Mouse (Mus musculus) activated CD4-positive, CD25-positive, alpha-beta regulatory T cell, adult 4 months (primary cell): ENCODE results near the gene Gpr55. TPM values are rescaled to one million over a fixed set of nuclear protein-coding genes. Genes with fewer than 3 reads are reported as not detected.
"Not testable (repeated sequence)": the region's sequence is repeated elsewhere in the genome, so short reads cannot be mapped to it uniquely, and the experiment has no call there.

Experiments
- ATAC-seq: one replicate; pipeline ENCODE4 v1.8.0; 2017
- polyA plus RNA-seq, 2 experiments: library from polyadenylated mRNA; unstranded; fragments of 100-300 nt; shearing (Covaris generic); gene quantifications; one replicate each; pipeline ENCODE4 v1.2.1; 2017

Gene Gpr55
- 1 to 10 TPM; 1.9 to 6.8 TPM for polyA plus RNA-seq

DNA sequence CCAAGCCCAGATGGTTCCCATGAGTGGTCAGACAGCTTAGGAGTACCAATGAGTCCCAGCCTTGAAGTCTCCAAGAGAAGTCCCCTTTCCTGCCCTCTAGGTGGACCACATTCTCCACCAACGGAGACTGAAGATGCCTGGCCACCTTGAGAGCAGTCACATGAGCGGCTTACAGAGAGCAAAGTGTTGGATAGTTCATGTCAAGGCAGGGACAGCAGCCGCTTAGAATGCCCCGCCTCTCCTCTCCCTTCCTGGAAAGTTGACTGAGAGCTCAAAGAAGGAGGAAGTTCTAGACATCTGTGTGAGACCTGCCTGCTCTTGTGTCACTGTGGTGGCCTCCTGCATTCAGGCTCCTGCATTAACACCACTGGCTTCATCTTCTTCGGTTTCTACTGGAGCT is at the start of gene Gpr55:
Gpr55 (minus strand) TSS at position 135 of the 400 bp plus-strand sequence.
- ATAC-seq: no peak

DNA sequence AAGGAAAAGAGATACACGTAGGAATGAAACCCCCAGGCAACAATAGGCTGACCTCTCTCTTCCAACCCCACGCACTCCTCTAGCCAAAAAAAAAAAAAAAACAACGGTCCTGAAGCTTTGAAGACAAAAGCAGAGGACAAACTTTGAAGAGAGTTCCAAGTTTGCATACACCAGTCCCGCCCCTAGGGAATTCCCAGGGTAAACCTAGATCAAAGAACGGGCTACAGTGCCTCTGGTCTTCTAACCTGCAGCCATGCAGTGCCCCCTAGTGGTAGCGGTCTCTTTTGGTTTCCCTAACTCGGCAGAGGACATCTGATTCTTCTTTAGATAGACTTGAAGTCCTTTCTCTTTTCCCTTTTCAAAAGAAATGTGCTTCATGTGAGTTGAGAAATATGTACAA is 47.0 kb upstream of the Gpr55 start:
- ATAC-seq: peak; percentile 81

DNA sequence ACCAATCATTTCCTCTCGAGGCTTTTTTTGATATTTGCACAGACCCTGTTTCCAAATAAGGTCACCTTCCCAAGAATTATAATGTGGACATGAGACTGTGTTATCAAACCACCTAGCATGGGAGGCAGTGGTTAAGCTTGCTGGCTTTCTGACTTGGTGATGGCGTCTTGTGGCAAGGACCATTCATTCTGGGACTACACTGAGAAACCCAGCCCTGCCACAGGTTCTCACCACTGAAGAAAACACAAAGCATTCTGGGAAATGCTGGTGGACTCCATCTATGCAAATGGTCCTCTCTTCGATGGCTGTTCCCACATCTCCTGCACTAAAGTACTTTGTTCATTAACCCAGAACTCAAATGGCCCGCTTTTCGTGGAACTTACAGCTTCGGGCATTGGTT is 45.2 kb upstream of the Gpr55 start:
- ATAC-seq: peak; percentile 25

DNA sequence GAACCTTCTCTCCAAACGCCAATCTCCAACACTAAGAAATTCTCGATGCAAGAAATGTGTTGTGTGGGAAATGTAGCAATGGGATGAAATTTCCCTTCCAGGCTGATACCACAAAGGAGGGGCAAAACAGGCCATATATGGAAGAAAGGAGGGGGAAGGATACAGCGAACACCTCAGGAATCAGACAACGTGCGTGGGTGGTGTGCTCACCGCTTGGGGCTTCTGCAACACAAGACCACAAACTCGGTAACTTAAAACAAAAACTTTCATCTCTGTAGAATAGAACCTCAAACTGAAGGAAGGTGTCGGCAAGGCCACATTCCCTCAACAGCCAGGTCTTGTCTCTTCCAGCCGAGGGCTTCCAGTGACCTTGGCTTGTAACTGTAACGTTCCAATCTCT is 44.7 kb upstream of the Gpr55 start:
- ATAC-seq: peak; percentile 51

DNA sequence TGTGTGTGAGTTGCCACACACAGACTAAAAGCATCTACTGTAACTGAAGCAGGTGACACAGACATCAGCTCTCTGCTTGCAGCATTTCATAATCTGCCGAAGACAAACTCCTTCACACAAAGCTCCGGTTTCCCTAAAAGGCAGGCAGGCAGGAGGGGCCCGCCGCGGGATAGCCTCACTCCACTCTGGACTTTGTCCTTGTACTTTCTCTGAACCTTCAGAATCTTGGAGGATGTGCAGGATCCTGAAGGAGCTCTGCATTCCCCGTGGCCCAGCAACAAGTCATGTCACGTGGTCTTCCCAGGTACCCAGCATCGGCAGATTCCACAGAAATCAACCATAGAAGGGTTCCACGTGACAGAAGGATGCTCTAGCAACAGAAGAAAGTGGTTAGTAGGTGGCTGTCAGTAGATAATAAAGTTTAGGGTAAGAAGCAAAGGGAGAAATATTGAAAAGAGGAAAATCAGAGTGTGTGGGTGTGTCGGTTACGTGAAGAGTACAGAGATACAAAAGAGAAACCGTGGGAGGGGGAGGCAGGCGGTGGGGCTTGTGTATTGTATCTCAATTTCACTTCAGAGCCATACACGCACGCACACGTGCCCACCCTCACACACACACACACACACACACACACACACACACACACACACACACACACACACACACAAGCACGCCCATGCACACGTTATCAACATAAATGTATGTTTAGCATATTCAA is 39.2 kb upstream of the Gpr55 start:
- ATAC-seq: peak; percentile 29

DNA sequence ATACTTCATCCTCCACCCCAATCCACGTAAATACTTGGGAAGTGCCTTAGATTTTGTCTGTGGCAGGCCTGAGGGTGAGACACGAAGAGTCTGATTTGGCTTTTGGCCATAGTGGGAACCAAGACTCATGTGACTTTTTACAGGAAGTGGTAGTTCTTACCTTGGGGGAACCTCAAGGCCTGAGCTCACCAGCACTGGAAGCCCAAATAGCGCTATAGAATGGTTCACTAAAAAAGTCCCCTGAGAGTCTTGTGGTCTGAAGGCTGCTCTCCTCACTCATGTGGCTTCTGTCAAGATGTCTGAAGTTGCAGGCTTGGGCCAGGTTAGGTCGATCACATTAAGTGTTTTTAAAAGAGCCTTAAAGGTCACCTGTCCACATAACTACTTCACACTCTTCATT is 37.2 kb upstream of the Gpr55 start:
- peak; percentile 93 for ATAC-seq

DNA sequence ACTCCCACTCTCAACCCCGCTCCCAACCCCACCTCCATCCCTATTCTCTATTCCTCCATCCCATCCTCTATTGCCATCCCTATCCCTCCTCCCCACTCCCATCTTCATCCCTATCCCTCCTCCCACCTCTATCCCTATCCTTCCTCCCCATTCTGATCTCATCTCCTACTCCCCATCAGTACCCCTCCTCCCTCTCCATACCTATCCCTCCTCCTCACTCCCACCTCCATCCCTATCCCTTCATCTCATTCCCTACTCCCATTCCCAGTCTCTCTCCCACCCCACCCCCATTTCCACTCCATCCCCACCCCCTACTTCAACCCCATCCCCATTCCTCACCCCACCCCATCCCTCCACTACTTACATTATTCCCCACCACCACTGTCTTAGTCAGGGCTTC is 36.4 kb upstream of the Gpr55 start:
- ATAC-seq: no peak

DNA sequence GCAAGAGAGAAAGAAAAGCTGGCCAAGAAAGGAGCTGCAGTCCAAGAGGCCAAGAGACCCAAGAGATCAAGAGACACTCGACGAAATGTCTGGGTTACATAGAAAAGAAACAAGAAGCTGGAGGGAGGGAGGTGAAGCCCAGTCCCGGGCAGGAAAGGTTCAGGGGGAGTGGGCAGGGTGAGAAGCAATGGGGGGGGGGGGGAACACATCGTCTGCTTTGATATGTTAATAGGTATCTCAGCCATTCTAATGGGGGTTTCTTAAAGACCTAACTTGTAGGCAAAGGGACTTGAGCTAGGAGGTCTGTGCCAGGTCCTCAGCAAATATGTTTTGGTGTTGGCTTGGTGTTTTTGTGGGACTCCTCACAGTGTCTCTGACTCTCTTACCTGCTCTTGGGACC is 32.7 kb upstream of the Gpr55 start:
- no peak for ATAC-seq

DNA sequence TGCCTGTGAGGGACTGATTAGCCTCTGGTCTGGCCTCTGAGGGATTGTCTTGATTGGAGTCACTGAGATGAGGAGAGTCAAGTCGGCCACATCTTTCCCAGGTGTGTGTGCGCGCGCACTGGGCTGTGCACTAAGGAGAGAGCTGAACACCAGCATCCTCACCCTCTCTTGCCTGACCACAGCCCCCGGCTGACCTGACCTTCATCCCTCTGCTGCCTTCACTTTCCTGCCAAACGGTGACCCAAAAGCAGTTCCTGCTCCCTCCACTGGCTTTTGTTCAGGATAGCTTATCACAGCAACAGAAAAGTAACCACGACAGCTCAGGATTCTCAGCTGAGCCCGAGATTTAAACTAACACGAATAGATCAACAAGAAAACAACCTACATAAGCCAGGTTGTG is 31.4 kb upstream of the Gpr55 start:
- ATAC-seq: no peak

DNA sequence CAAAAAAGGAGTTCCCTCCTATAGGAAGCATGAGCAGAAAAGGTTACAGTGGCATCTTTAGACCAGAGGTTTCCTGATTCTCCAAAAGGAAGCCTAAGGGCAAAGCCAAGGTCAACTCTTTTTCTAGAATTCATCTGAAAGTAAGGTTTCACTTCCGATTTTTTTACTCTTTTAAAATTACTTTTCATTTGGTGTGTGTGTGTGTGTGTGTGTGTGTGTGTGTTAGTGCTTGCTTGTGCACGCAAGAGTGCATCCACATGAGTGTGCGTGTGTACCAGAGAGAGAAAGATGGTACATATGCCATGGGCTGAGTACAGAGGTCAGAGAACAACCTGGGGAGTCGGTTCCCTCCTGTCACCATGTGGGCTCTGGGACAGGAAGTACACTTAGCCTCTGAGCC is 28.1 kb upstream of the Gpr55 start:
- not testable (repeated sequence) for ATAC-seq

DNA sequence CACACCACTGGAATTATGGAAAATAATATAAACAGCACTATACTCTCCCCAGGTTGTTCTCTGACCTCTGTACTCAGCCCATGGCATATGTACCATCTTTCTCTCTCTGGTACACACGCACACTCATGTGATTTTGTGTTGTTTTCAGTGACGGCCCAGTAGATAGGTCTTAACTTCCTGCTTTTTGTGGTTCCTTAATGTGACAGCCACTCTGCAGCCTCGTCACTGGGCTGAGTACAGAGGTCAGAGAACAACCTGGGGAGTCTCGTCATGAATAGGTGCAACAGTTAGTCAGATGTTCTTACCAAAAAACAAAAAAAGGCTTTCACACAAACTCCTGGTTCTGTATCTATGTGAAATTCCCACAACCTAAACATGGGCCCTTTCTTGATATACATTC is 27.5 kb upstream of the Gpr55 start:
- no peak for ATAC-seq

DNA sequence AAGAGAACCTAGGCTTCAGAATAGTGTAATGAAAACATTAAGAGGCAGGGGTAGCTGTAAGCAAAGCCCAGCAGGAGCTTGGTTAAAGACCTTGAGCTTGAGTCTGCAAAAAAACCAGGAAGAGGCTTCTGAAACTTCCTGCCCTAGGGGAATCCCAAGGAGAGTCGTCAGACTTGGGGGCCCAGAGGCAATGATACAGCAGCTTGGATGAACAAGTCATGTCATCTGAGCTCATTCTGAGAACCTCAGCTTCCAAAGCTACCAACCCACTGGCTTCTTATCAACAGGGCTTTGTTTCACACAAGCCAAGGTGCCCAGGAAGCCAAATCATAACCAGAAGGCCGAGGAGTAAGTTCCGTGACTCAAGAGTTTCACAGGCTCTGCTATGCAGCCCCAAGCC is 25.0 kb upstream of the Gpr55 start:
- ATAC-seq: no peak

DNA sequence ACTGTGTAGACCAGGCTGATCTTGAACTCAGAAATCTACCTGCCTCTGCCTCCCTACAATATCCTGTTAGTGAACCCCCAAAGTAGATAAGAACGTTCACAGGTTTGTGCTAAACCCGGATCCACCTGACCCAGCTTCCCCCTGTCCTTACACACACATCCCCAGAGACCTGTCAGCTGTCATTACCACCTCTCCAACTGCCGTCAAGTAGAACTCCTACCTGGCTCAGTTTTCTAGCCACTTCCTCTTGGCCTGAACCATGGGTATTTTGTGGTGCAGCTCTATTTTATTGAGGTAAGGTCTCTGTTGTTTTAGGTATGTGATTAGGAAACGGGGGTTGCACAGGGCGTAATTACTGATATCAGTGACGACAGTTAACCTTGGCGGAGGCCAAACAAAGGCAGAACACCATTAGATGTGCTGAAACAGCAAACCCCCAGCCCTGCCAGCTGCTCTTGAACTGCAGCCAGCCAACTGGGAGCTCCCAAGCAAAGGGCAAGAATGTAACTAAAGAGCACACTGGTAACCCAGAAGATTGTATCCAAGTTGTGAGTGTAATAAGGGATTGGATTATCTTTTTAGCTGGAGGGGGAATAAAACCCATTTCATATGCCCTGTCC is 21.0 kb upstream of the Gpr55 start:
- no peak for ATAC-seq

DNA sequence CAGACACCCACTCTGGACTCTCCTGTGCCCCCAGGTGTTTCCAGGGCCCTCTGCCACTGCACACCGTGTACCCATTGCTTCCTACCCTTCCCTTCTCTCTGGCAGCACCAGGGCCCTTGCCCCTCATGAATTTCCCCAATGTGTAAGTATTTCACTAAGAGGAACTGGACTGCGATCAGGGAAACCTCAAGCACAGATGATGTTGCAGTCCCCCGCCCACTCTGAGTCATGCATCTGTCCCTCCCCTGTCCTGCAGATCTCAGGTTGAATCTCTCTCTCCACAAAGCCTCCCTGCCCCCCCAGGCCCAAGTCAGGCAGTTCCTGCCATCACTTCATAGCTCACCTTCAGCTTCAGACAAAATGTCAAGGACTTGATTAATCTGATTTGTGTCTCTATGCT is 16.9 kb upstream of the Gpr55 start:
- ATAC-seq: no peak

DNA sequence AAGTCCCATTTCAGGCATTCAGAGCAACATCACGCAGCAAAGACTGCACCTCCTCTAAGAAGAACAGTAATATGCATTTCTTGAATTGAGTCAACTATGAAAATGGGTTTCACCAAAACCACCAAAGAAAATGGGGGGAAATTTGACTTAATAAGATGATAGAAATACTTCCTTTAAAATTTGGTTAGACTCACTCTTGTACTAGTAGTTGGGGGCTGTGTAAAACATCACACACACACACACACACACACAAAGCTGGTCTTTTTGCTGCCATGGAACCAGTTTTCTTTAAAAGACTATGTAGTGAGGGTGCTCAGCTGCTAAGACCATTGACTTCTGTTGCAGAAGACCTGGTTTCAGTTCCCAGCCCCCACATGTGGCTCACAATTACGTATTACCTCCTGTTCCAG is 12.7 kb upstream of the Gpr55 start:
- ATAC-seq: peak; percentile 49

DNA sequence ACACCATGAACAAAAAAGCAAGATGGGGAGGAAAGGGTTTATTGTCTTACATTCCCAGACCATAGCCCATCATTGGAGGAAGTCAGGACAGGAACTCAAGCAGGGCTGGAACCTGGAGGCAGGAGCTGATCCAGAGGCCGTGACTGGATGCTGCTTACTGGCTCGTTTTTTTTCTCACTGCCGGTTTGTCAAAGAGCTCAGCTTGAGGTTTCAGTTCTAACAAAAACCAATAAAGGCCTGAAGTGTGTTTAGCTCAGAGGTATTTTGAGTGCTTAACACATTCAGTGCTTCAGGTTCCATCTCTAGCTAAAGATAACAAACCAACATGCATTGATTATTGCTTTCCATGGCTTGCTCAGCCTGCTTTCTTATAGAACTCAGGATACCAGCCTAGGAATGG is 11.5 kb upstream of the Gpr55 start:
- ATAC-seq: no peak

DNA sequence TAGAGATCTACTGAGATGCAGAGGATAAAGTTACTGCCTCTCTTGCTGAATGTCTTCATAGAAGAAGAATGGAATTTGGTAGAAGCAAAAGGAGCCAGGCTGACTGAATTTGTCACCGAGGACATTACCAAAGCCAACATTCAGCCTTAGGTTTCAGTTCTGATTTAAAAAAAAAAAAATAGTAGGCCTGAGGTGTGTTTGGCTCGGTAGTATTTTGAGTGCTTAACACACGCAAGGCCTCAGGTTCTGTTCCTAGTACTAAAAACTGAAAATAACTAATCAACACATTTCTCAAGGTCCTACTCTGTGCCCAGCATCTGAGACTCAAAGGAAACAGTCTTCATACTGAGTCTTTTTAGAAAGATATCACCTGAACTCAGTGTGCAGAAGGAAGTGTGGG is 10.3 kb upstream of the Gpr55 start:
- no peak for ATAC-seq

DNA sequence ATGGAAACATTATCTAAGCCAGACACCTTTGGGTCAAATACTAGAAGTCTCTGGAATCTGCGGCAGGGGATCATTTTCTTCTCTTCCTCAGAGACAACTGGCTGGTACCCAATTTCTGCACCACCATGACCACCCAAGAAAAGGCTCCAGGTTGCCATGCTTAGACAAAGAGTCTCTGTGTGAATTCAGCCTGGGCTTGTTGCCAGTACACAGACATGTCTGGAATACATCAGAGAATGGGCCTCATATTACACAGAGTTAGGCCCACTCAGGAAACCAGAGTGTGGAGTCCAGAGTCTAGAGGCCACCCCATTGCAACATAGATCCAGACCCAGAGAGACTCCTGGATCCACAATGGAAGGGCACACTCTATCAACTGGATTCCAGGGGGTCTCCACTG is 8.7 kb upstream of the Gpr55 start:
- no peak for ATAC-seq

DNA sequence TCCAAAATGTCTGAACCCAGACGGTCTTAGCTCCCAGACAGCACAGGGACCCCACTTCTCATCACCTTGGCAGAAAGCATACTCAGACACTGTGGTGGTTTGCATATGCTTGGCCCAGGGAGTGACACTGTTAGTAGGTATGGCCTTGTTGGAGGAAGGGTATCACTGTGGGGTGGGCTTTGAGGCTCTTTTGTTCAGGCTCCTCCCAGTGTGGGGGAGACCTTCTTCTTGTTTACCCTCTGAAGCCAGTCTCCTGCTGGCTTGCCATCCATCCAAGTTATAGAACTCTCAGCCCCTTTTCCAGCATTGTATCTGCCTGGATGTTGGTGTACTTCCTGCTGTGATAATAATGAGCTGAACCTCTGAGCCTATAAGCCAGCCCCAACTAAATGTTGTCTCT is 8.3 kb upstream of the Gpr55 start:
- ATAC-seq: no peak

DNA sequence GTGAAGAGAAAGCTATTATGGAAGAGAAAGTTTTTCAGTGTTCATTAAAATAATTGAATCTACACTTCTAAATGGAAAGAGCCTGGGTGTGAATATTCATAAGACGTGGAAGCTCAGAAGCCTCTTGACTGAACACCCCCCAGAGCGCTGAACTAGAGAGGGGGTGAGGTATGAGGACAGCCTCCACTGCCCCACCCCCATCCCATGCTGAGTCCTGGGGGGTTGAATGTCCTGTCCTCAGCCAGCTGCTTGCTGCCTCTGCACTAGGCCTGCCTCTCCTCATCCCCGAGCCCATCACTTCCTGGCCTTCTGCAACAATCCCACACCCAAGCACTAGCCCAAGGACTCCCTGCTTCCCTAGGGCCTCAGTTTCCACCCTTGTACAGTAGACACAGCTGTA is 5.0 kb upstream of the Gpr55 start:
- no peak for ATAC-seq

DNA sequence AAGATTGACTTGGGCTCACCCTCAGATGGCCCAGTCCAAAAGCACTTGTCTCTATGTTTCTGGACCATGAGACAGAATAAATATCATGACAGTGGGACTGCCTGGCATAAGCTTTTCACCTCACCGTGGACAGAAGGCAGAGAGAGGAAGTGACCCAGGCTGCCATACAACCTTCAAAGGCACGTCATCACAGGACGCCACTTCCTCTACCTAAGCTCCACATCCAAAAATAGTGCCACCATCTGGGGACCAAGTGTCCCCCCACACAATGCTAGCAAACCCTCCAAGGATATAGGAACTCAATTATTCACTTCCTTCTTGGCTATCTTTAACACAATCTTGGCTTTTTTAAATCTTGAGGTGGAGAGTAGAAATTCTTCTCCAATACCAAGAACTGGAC is 1.3 kb upstream of the Gpr55 start:
- peak; percentile 51 for ATAC-seq

DNA sequence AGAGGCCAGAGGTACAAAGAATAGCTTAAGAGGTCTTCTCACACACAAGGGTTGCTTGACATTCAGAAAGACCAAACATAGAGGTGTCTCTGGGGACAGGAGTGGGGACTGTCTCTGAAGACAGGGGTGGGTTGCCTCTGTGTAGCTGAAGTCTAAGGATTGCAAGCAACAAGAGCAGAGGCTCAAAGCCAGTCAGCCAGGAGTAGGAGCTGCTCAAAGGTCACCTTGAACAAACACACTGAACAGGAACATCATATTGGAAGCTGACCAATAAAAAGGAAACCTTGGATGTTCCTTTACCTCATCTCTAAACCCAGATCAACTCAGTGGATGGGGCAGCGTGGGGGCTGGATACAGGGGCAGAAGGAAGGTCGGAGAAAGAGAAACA is 924 bp downstream of the Gpr55 start:
- no peak for ATAC-seq

DNA sequence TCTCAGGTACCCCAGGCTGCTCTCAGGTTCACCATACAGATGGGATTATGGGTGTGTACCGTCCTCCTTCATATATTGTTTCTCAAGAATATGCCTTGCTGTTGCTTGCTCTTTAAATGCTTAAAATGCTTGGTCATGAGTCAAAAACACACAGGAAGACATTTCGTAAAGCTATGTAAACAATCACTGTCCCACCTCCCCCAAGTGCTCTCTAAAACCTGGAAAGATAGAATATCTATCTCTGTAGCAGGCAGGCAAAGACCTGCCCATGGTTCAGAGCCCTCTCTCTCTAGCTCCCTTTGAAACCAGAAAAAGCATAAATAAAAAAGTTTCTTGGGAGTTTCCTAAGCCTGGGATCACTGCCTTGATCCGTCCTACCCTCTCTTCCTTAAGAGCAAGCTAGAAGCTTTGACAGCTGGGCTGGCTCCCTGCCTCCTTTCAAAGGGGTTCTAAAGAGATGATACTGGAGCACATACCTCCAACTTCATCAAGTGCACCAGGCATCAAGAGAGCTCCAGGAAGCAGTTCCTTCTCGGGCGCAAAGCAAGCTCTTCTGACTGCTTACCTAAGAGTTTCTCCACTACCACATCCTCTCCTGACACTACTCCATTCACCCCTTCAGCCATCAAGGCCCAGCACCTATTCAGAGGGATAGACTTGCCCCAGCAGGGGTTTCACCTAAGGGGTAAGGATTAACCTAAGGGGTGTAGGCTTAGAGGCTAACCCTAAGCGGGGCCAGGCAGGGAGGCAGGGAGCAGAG is 1.5 kb downstream of the Gpr55 start:
- peak; percentile 72 for ATAC-seq
